Mouse (Mus musculus) G1E (cell line): ENCODE measurements around the gene Myt1. TPM values are rescaled to one million over a fixed set of nuclear protein-coding genes. Genes with fewer than 3 reads are reported as not detected.

Experiments used
- ATAC-seq: 2 replicates; pipeline ENCODE4 v1.8.0; 2016; ENCODE audit warnings: mild to moderate bottlenecking; ENCODE audit not compliant: insufficient number of reproducible peaks, poor library complexity, low FRiP score, severe bottlenecking; ENCODE audit errors: extremely low read depth
- DNase-seq: peaks from one replicate; pipeline ENCODE4 v3.0.0; 2012; ENCODE audit warnings: low spot score
- H3K27me3 ChIP-seq: 2 replicates; pipeline ENCODE4 v1.6.1; 2012; ENCODE audit warnings: mild to moderate bottlenecking, low read length, inconsistent platforms; ENCODE audit not compliant: insufficient read depth
- H3K36me3 ChIP-seq: replicated peaks from 2 replicates; pipeline ENCODE3; 2012; ENCODE audit warnings: mild to moderate bottlenecking, inconsistent platforms
- H3K4me1 ChIP-seq: 2 replicates; pipeline ENCODE4 v1.6.1; 2012; ENCODE audit warnings: low read depth, low read length, inconsistent platforms, mixed read lengths; ENCODE audit not compliant: insufficient read depth
- H3K4me3 ChIP-seq: 2 replicates; pipeline ENCODE4 v1.5.1; 2012; ENCODE audit warnings: low read depth, mild to moderate bottlenecking, inconsistent platforms, low read length, moderate library complexity, mixed read lengths
- H3K9me3 ChIP-seq: replicated peaks from 2 replicates; pipeline ENCODE4 v1.6.1; 2012; ENCODE audit warnings: inconsistent platforms
- CTCF ChIP-seq: IDR thresholded peaks from 2 replicates; pipeline ENCODE4 v1.5.1; 2012; ENCODE audit warnings: low read depth, low read length, inconsistent platforms, mixed read lengths
- GATA1 ChIP-seq: IDR thresholded peaks from 2 replicates; pipeline ENCODE4 v1.6.1; 2012; ENCODE audit warnings: borderline replicate concordance, low read length, inconsistent platforms, mixed read lengths
- GATA2 ChIP-seq: IDR thresholded peaks from 2 replicates; pipeline ENCODE4 v1.6.1; 2012; ENCODE audit warnings: low read depth, low read length, inconsistent platforms, borderline replicate concordance
- POLR2AphosphoS5 ChIP-seq: IDR thresholded peaks from 2 replicates; pipeline ENCODE4 v1.6.1; 2012; ENCODE audit warnings: low read depth, low read length, inconsistent platforms; ENCODE audit not compliant: insufficient replicate concordance
- TAL1 ChIP-seq: conservative IDR thresholded peaks from 2 replicates; pipeline ENCODE4 v1.6.1; 2012; ENCODE audit warnings: low read depth, low read length, inconsistent platforms, mixed read lengths
- polyA plus RNA-seq: library from polyadenylated mRNA; stranded (reverse); fragments of >175 nt; gene quantifications from 2 replicates; pipeline ENCODE4 v1.2.3, GENCODE M21; 2012
- total RNA-seq, 2 experiments: library from RNA; stranded (forward) in 1 of 2; stranded (reverse) in 1 of 2; fragments of 200-1000 nt in 1 of 2; fragments of >200 nt in 1 of 2; fragmentation: Nextera tagmentation in 1 of 2; gene quantifications; 2 replicates each; pipeline ENCODE4 v1.2.3; 2014 to 2017

The Myt1 gene
- not detected in 2 replicates for total RNA-seq (2014; fragmentation: Nextera tagmentation)
- total RNA-seq (2017): 0.06 and 0.22 TPM in 2 replicates
- polyA plus RNA-seq: not detected in 2 replicates

GRCm38 (mm10) chr2:181763006-181763830 is at the start of gene Myt1:
Gene Myt1 (plus strand): TSS chr2:181763332.
- DNase-seq (no peak), ATAC-seq (no peak)
- TF ChIP-seq POLR2AphosphoS5: no peak
- TF ChIP-seq GATA1: no peak
- TF ChIP-seq CTCF: no peak
- TF ChIP-seq GATA2: no peak
- TF ChIP-seq TAL1: no peak
- no peaks in the 10 kb centered on the region for H3K9me3 ChIP-seq
- H3K27me3 ChIP-seq: peaks cover 7% of the 10 kb centered on the region; the same call in 1 of the 2 replicates
- no peaks in the 10 kb centered on the region for H3K36me3 ChIP-seq
- no peak within 1 kb of the TSS for H3K4me3 ChIP-seq
- H3K4me1 ChIP-seq: peaks cover 5% of the 10 kb centered on the region

GRCm38 (mm10) chr2:181713749-181714148 is 49.4 kb upstream of the Myt1 start:
- TF ChIP-seq GATA2: no peak
- no peak for TF ChIP-seq POLR2AphosphoS5
- TF ChIP-seq GATA1: no peak
- no peak for TF ChIP-seq TAL1
- no peak for TF ChIP-seq CTCF
- no peak for ATAC-seq

GRCm38 (mm10) chr2:181714903-181715326 is 48.2 kb upstream of the Myt1 start, which contains the start of gene Oprl1:
Gene Oprl1 (plus strand): TSS chr2:181715016.
- Histone ChIP-seq H3K9me3 (no peaks in the 10 kb centered on the region), H3K4me1 (no peaks in the 10 kb centered on the region), H3K4me3 (no peak within 1 kb of the TSS), H3K27me3 (peaks cover 21% of the 10 kb centered on the region), H3K36me3 (no peaks in the 10 kb centered on the region)
- no peak for TF ChIP-seq POLR2AphosphoS5
- TF ChIP-seq GATA2: no peak
- TF ChIP-seq CTCF: no peak
- no peak for TF ChIP-seq TAL1
- TF ChIP-seq GATA1: no peak
- ATAC-seq: no peak
- DNase-seq: no peak

More at GRCm38 (mm10) chr2:181713749-181714148, 49.4 kb upstream of the Myt1 start:
- H3K27me3 ChIP-seq: peaks cover 22% of the 10 kb centered on the region
- no peak overlapping the region for H3K4me3 ChIP-seq
- no peak for DNase-seq
- no peaks in the 10 kb centered on the region for H3K36me3 ChIP-seq
- H3K4me1 ChIP-seq: no peaks in the 10 kb centered on the region
- H3K9me3 ChIP-seq: no peaks in the 10 kb centered on the region

GRCm38 (mm10) chr2:181715382-181715781 is 47.8 kb upstream of the Myt1 start:
- DNase-seq (no peak), ATAC-seq (no peak)
- Histone ChIP-seq H3K36me3 (no peaks in the 10 kb centered on the region), H3K4me1 (no peaks in the 10 kb centered on the region), H3K27me3 (peaks cover 21% of the 10 kb centered on the region), H3K4me3 (no peak overlapping the region), H3K9me3 (no peaks in the 10 kb centered on the region)
- TF ChIP-seq GATA2 (no peak), POLR2AphosphoS5 (no peak), CTCF (no peak), GATA1 (no peak)

GRCm38 (mm10) chr2:181716991-181717390 is 46.1 kb upstream of the Myt1 start:
- Histone ChIP-seq H3K27me3 (peaks cover 21% of the 10 kb centered on the region), H3K36me3 (no peaks in the 10 kb centered on the region), H3K4me1 (no peaks in the 10 kb centered on the region), H3K4me3 (no peak overlapping the region), H3K9me3 (no peaks in the 10 kb centered on the region)
- DNase-seq: no peak
- no peak for TF ChIP-seq POLR2AphosphoS5
- no peak for TF ChIP-seq GATA1
- TF ChIP-seq CTCF: no peak
- TF ChIP-seq GATA2: no peak
- TF ChIP-seq TAL1: no peak
- no peak for ATAC-seq

GRCm38 (mm10) chr2:181720061-181720460 is 43.1 kb upstream of the Myt1 start:
- Histone ChIP-seq H3K4me3 (no peak overlapping the region), H3K4me1 (no peaks in the 10 kb centered on the region), H3K9me3 (no peaks in the 10 kb centered on the region), H3K27me3 (peaks cover 12% of the 10 kb centered on the region), H3K36me3 (no peaks in the 10 kb centered on the region)
- DNase-seq (no peak), ATAC-seq (no peak)
- TF ChIP-seq CTCF: no peak
- TF ChIP-seq POLR2AphosphoS5: no peak
- no peak for TF ChIP-seq GATA2
- TF ChIP-seq TAL1: no peak
- TF ChIP-seq GATA1: no peak
